Mouse (Mus musculus) effector memory CD4-positive, alpha-beta T cell, adult 7 months (primary cell): ENCODE measurements around the gene Ints12. TPM values are rescaled to one million over a fixed set of nuclear protein-coding genes. Genes with fewer than 3 reads are reported as not detected.

Experiments
- polyA plus RNA-seq: library from polyadenylated mRNA; unstranded; fragments of 100-300 nt; shearing (Covaris generic); gene quantifications from one replicate; pipeline ENCODE4 v1.2.1, GENCODE M21; 2017

The Ints12 gene
- 19.1 TPM for polyA plus RNA-seq

DNA sequence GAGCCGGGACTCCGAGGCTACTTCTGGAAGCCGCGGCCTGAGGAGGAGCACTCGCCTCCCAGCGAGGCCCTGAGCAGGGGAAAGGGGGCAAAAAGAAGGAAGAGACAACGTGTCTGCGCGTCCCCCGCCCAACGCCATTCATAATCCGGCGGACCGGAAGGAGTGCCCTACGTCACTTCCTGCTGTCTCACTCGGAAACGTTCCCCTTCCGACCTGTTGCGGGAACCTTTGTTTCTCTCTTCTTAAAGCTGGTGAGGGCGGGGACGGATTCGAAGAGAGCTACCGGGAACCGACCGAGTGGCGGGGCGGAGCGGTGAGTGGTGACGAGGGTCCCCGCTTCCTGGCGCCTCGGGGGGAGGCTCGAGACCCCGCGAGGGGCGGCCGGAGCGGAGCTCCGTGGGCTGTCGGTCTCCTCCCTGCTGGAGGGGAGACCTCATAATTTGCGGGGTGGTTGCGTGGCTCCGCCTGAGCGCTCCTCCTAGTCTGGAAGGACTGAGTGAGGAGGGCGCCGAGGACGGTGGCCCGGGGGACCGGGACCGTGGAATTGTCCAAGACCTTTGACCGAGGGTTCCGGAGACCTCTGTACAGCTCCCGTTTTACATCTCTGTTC is at the start of gene Ints12, which contains the start of gene Gstcd:
TSS of gene Ints12 (plus strand) at position 177 of the 610 bp plus-strand sequence.
TSS of gene Gstcd (minus strand) at position 370 of the 610 bp plus-strand sequence.

Other genes with a start within 250 kb of the Ints12 start
- gene Npnt, start 141.5 kb upstream of the Ints12 start, polyA plus RNA-seq, result 0.68 TPM
- gene Gstcd, start 193 bp downstream of the Ints12 start, polyA plus RNA-seq, result 8.3 TPM
- 0.30 TPM for gene Arhgef38, start 143.1 kb downstream of the Ints12 start, polyA plus RNA-seq
- 25.0 TPM for gene Ppa2, start 218.3 kb downstream of the Ints12 start, polyA plus RNA-seq